17 mouse cellular contexts compared by ENCODE assay signal in the genomic region with DNA sequence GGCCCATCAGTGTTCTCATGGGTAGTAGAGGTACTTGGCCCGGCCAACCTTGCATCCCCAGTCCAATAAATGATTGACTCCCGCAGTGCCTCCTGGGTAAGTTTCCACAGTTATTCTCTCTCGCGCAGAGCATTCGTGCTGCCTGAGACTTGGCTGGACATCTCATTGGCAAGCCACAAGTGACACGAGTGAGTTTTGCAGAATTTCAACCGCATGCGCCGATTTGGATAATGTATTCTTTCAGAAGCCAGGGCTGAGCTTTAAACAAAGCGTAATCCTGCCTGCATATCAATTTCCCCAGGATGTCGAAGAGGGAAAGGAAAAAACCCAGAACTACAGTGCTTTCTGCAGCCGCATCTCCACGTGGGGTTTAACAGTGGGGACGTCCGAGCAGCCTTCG.
DNase-seq lines count a peak whose midpoint lies in the region; ATAC-seq and TF ChIP-seq lines count a peak whose summit lies in the region.
"Had no signal": no experiment of that assay in that cellular context is flagged by ENCODE, and none has a peak within 500 bp of the region (broad histone marks: within the 10 kb centered on the region; RNA-seq: fewer than 3 reads in every experiment).

No protein-coding gene starts in this region.

- H3K27ac ChIP-seq in forebrain, embryonic 13.5 days, result no peak overlapping the region
- H3K27ac ChIP-seq in forebrain, embryonic 12.5 days, result no peak overlapping the region
- H3K27ac ChIP-seq in left cerebral cortex, adult 2 months, result no peak overlapping the region
- no peak overlapping the region for H3K27ac ChIP-seq in hindbrain, embryonic 16.5 days (ENCODE audit: low read depth, low read length)
- H3K27ac ChIP-seq: heart, embryonic 15.5 days; kidney, postnatal 0 days; macrophage had no signal

- peaks cover 10% of the 10 kb centered on the region; the same call in 1 of the 2 replicates for H3K4me1 ChIP-seq in forebrain, embryonic 13.5 days
- H3K4me1 ChIP-seq in forebrain, embryonic 12.5 days, result peaks cover 8% of the 10 kb centered on the region
- no peaks in the 10 kb centered on the region; the same call in 1 of the 2 replicates for H3K4me1 ChIP-seq in hindbrain, embryonic 16.5 days (ENCODE audit: control insufficient read depth, insufficient read depth, low read depth, low read length)
- H3K4me1 ChIP-seq: heart, embryonic 15.5 days had no signal

- H3K27me3 ChIP-seq in forebrain, embryonic 13.5 days, result no peaks in the 10 kb centered on the region
- peaks cover 16% of the 10 kb centered on the region; the same call in 1 of the 2 replicates for H3K27me3 ChIP-seq in forebrain, embryonic 12.5 days
- peaks cover 7% of the 10 kb centered on the region; the same call in 1 of the 2 replicates for H3K27me3 ChIP-seq in hindbrain, embryonic 16.5 days (replicated peaks; ENCODE audit: control insufficient read depth, insufficient read depth, low read length)

- no peak overlapping the region for H3K9ac ChIP-seq in forebrain, embryonic 13.5 days
- no peak overlapping the region for H3K9ac ChIP-seq in forebrain, embryonic 12.5 days
- H3K9ac ChIP-seq in hindbrain, embryonic 16.5 days (ENCODE audit: low read depth, low read length), result no peak overlapping the region
- H3K9ac ChIP-seq: heart, embryonic 15.5 days had no signal

- 49% methylated on average over 16 of the region's 16 CpGs for WGBS in forebrain, embryonic 13.5 days
- 53% methylated on average over 16 of the region's 16 CpGs for WGBS in forebrain, embryonic 12.5 days
- WGBS in hindbrain, embryonic 16.5 days, result 36% methylated on average over 16 of the region's 16 CpGs

- no peaks in the 10 kb centered on the region for H3K36me3 ChIP-seq in forebrain, embryonic 13.5 days (ENCODE audit: poor library complexity, severe bottlenecking)
- H3K36me3 ChIP-seq in forebrain, embryonic 12.5 days (replicated peaks), result no peaks in the 10 kb centered on the region
- no peaks in the 10 kb centered on the region for H3K36me3 ChIP-seq in hindbrain, embryonic 16.5 days (ENCODE audit: control insufficient read depth, insufficient read depth, low read length)
- H3K36me3 ChIP-seq: heart, embryonic 15.5 days had no signal

- no peaks in the 10 kb centered on the region for H3K9me3 ChIP-seq in forebrain, embryonic 13.5 days (replicated peaks)
- H3K9me3 ChIP-seq in forebrain, embryonic 12.5 days, result no peaks in the 10 kb centered on the region
- no peaks in the 10 kb centered on the region for H3K9me3 ChIP-seq in hindbrain, embryonic 16.5 days (ENCODE audit: control insufficient read depth, low read length)
- H3K9me3 ChIP-seq: heart, embryonic 15.5 days had no signal

- peak overlapping the region; percentile 19; the same call in 1 of the 2 replicates for H3K4me2 ChIP-seq in forebrain, embryonic 13.5 days
- no peak overlapping the region for H3K4me2 ChIP-seq in forebrain, embryonic 12.5 days
- H3K4me2 ChIP-seq in hindbrain, embryonic 16.5 days (ENCODE audit: low read length), result peak overlapping the region; percentile 34
- H3K4me2 ChIP-seq: heart, embryonic 15.5 days had no signal

- intact Hi-C loops in left cerebral cortex, adult 2 months (cut with DNase I), result loop anchor here (5.0 kb wide), 1 partner anchor 164 kb away; no protein-coding TSS in a partner anchor

- no peak for TF ChIP-seq CTCF in left cerebral cortex, adult 2 months (IDR thresholded peaks at IDR 0.05)

- peak in 1 of 2 experiments; percentile 16 for DNase-seq in left cerebral cortex, adult 2 months (ENCODE audit: extremely low spot score in 1 of 2, low spot score in 2 of 2)
- no peak for DNase-seq in left cerebral cortex, adult 11 months (ENCODE audit: low spot score)
- DNase-seq in ES-CJ7 (ENCODE audit: low read depth, low spot score), result peak; percentile 26
- DNase-seq in lung, postnatal 10 days, result no peak
- DNase-seq in embryo, embryonic 11 days, result no peak
- DNase-seq: B cell, adult 2 months; cerebellum, adult 8-10 months; gastrocnemius, postnatal 25 days; thymus, adult 2 months had no signal

- H3K4me3 ChIP-seq in forebrain, embryonic 13.5 days, result no peak overlapping the region
- H3K4me3 ChIP-seq in forebrain, embryonic 12.5 days (replicated peaks), result no peak overlapping the region
- H3K4me3 ChIP-seq in left cerebral cortex, adult 2 months, result peak overlapping the region; percentile 1; the same call in 1 of the 2 replicates
- H3K4me3 ChIP-seq in hindbrain, embryonic 16.5 days (ENCODE audit: low read length), result no peak overlapping the region
- H3K4me3 ChIP-seq: heart, embryonic 15.5 days had no signal

- 0 out of 2 replicates have a peak, but pooled peaks have one; percentile 16 for ATAC-seq in forebrain, embryonic 13.5 days
- ATAC-seq in forebrain, embryonic 12.5 days (ENCODE audit: low FRiP score), result no peak
- no peak for ATAC-seq in hindbrain, embryonic 16.5 days
- ATAC-seq: activated CD4-positive, CD25-positive, alpha-beta regulatory T cell, adult 4 months; inflammation-experienced regulatory T-cells, adult 6 months had no signal
